Mouse (Mus musculus): Measurements from ENCODE around the gene Pdxp. TPM values are rescaled to one million over a fixed set of nuclear protein-coding genes. Genes with fewer than 3 reads are reported as not detected.

Pdxp gene
- polyA plus RNA-seq, 1 experiment from 2014 or later = 25.7 TPM

DNA sequence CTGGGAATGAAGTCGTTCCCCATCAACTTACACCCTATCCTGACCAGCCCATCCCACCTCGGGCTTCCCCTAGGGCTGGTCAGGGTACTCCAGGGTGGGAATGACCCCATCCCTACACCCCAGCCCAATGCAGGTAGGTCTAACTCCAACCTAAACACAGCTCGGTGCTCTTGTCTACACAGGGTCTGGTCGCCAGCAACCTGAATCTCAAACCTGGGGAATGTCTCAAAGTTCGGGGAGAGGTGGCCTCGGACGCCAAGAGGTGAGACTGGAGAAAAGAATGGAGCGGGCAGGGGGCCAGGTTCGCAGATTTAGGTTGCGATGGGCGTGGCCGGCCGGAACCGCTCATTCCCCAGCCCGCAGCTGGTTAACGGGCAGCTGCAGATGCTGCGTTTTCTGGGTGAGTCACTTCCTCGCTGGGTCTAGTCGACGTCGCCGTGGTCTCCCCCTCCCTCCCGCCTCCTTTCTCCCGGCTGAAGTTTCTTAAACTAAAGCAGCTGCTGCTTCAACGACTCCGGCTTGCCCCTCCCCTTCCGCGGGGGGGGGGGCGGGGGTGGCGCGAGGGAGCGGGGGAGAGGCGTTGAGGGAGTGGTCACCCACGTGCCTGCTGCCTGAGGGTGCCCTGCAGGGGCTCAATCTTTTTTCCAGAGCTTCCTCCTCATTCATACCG, 14.2 kb downstream of the Pdxp start:
- no peaks in the 10 kb centered on the region for H3K27me3 ChIP-seq (ENCODE audit: control insufficient read depth, insufficient read depth, low read length)
- peaks cover 34% of the 10 kb centered on the region for H3K4me1 ChIP-seq (ENCODE audit: control insufficient read depth, insufficient read depth, low read length)
- H3K4me2 ChIP-seq = peak overlapping the region; percentile 88
- H3K36me3 ChIP-seq (ENCODE audit: control insufficient read depth, insufficient read depth, low read length) = 0 out of 2 replicates have a peak, but pooled peaks cover 2% of the 10 kb centered on the region
- under 1% methylated on average over 29 of the region's 35 CpGs for WGBS (ENCODE audit: insufficient replicate concordance)
- peak overlapping the region; percentile 52 for H3K4me3 ChIP-seq (ENCODE audit: low read depth, low read length)
- no peaks in the 10 kb centered on the region for H3K9me3 ChIP-seq (replicated peaks; ENCODE audit: control insufficient read depth, low read length)
- 0 out of 2 replicates have a peak, but pooled peaks have one; percentile 16 for ATAC-seq (replicated peaks; ENCODE audit: insufficient number of reproducible peaks, low FRiP score, low TSS enrichment)
- H3K9ac ChIP-seq (ENCODE audit: low read depth, low read length) = peak overlapping the region; percentile 68
- H3K27ac ChIP-seq (ENCODE audit: low read depth, low read length) = peak overlapping the region; percentile 91

DNA sequence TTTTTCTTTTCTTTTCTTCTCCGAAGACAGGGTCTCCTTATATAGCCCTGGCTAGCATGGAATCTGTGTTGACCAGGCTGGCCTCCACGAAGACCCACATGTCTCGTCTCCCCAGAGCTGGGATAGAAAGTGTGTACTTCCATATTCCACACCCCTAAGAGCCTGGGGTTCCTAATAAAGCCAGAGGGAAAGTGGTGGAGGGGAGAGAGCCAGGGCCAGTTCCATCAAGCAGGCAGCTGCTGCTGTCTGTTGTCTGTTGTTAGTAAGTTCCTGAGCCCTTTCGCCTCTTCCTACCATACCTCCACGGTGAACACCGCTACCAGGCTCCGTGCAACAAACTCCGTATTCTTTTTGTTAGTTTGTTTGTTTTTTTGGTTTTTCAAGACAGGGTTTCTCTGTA, 14.8 kb downstream of the Pdxp start:
- H3K9ac ChIP-seq (ENCODE audit: low read depth, low read length) = peak overlapping the region; percentile 68
- WGBS (ENCODE audit: insufficient replicate concordance) = 46% methylated on average over 8 of the region's 8 CpGs

GRCm38 (mm10) chr15:78930192-78930706, 16.5 kb downstream of the Pdxp start:
- 0 out of 2 replicates have a peak, but pooled peaks cover 2% of the 10 kb centered on the region for H3K36me3 ChIP-seq (ENCODE audit: control insufficient read depth, insufficient read depth, low read length)
- 90% methylated on average over 6 of the region's 6 CpGs for WGBS (ENCODE audit: insufficient replicate concordance)
- H3K9ac ChIP-seq (ENCODE audit: low read depth, low read length) = no peak overlapping the region
- no peak for ATAC-seq (replicated peaks; ENCODE audit: insufficient number of reproducible peaks, low FRiP score, low TSS enrichment)
- H3K4me2 ChIP-seq = no peak overlapping the region
- no peaks in the 10 kb centered on the region for H3K9me3 ChIP-seq (replicated peaks; ENCODE audit: control insufficient read depth, low read length)
- H3K27ac ChIP-seq (ENCODE audit: low read depth, low read length) = no peak overlapping the region
- H3K27me3 ChIP-seq (ENCODE audit: control insufficient read depth, insufficient read depth, low read length) = no peaks in the 10 kb centered on the region
- H3K4me1 ChIP-seq (ENCODE audit: control insufficient read depth, insufficient read depth, low read length) = peaks cover 31% of the 10 kb centered on the region
- no peak overlapping the region for H3K4me3 ChIP-seq (ENCODE audit: low read depth, low read length)

More for the DNA sequence above, 14.8 kb downstream of the Pdxp start:
- Histone ChIP-seq H3K4me1 (ENCODE audit: control insufficient read depth, insufficient read depth, low read length) (peaks cover 34% of the 10 kb centered on the region), H3K27ac (ENCODE audit: low read depth, low read length) (peak overlapping the region; percentile 91; the same call in 1 of the 2 replicates), H3K4me2 (peak overlapping the region; percentile 88), H3K9me3 (replicated peaks; ENCODE audit: control insufficient read depth, low read length) (no peaks in the 10 kb centered on the region), H3K27me3 (ENCODE audit: control insufficient read depth, insufficient read depth, low read length) (no peaks in the 10 kb centered on the region), H3K4me3 (ENCODE audit: low read depth, low read length) (peak overlapping the region; percentile 52), H3K36me3 (ENCODE audit: control insufficient read depth, insufficient read depth, low read length) (0 out of 2 replicates have a peak, but pooled peaks cover 2% of the 10 kb centered on the region)
- no peak for ATAC-seq (replicated peaks; ENCODE audit: insufficient number of reproducible peaks, low FRiP score, low TSS enrichment)

GRCm38 (mm10) chr15:78930801-78931426, 17.2 kb downstream of the Pdxp start:
- Histone ChIP-seq H3K27me3 (ENCODE audit: control insufficient read depth, insufficient read depth, low read length) (no peaks in the 10 kb centered on the region), H3K9ac (ENCODE audit: low read depth, low read length) (no peak overlapping the region), H3K27ac (ENCODE audit: low read depth, low read length) (no peak overlapping the region), H3K4me1 (ENCODE audit: control insufficient read depth, insufficient read depth, low read length) (peaks cover 27% of the 10 kb centered on the region), H3K9me3 (replicated peaks; ENCODE audit: control insufficient read depth, low read length) (no peaks in the 10 kb centered on the region), H3K4me2 (no peak overlapping the region), H3K36me3 (ENCODE audit: control insufficient read depth, insufficient read depth, low read length) (0 out of 2 replicates have a peak, but pooled peaks cover 2% of the 10 kb centered on the region), H3K4me3 (ENCODE audit: low read depth, low read length) (no peak overlapping the region)
- no peak for ATAC-seq (replicated peaks; ENCODE audit: insufficient number of reproducible peaks, low FRiP score, low TSS enrichment)
- 82% methylated on average over 7 of the region's 7 CpGs for WGBS (ENCODE audit: insufficient replicate concordance)

- Histone ChIP-seq H3K4me2 (no peak overlapping the region), H3K9ac (ENCODE audit: low read depth, low read length) (no peak overlapping the region), H3K4me3 (ENCODE audit: low read depth, low read length) (no peak overlapping the region), H3K4me1 (ENCODE audit: control insufficient read depth, insufficient read depth, low read length) (peaks cover 26% of the 10 kb centered on the region), H3K36me3 (ENCODE audit: control insufficient read depth, insufficient read depth, low read length) (0 out of 2 replicates have a peak, but pooled peaks cover 2% of the 10 kb centered on the region), H3K27me3 (ENCODE audit: control insufficient read depth, insufficient read depth, low read length) (no peaks in the 10 kb centered on the region), H3K27ac (ENCODE audit: low read depth, low read length) (no peak overlapping the region), H3K9me3 (replicated peaks; ENCODE audit: control insufficient read depth, low read length) (no peaks in the 10 kb centered on the region)
- no peak for ATAC-seq (replicated peaks; ENCODE audit: insufficient number of reproducible peaks, low FRiP score, low TSS enrichment)
- WGBS (ENCODE audit: insufficient replicate concordance) = 17% methylated on average over 3 of the region's 3 CpGs
Observed at GRCm38 (mm10) chr15:78931577-78931976, 17.9 kb downstream of the Pdxp start.

GRCm38 (mm10) chr15:78934784-78935320, 21.1 kb downstream of the Pdxp start, which contains the start of gene Nol12:
Gene Nol12, plus strand, starts transcription at chr15:78934933.
- Histone ChIP-seq H3K4me1 (ENCODE audit: control insufficient read depth, insufficient read depth, low read length) (peaks cover 9% of the 10 kb centered on the region; the same call in 1 of the 2 replicates), H3K27me3 (ENCODE audit: control insufficient read depth, insufficient read depth, low read length) (no peaks in the 10 kb centered on the region), H3K27ac (ENCODE audit: low read depth, low read length) (peak within 1 kb of the TSS; percentile 54), H3K9me3 (replicated peaks; ENCODE audit: control insufficient read depth, low read length) (no peaks in the 10 kb centered on the region), H3K4me3 (ENCODE audit: low read depth, low read length) (peak within 1 kb of the TSS; percentile 74), H3K36me3 (ENCODE audit: control insufficient read depth, insufficient read depth, low read length) (peaks cover 13% of the 10 kb centered on the region), H3K9ac (ENCODE audit: low read depth, low read length) (peak within 1 kb of the TSS; percentile 70), H3K4me2 (peak within 1 kb of the TSS; percentile 71)
- peak; percentile 72 for ATAC-seq (replicated peaks; ENCODE audit: insufficient number of reproducible peaks, low FRiP score, low TSS enrichment)
- WGBS (ENCODE audit: insufficient replicate concordance) = under 1% methylated on average over 42 of the region's 42 CpGs

- H3K4me2 ChIP-seq = peak overlapping the region; percentile 71
- no peak overlapping the region for H3K27ac ChIP-seq (ENCODE audit: low read depth, low read length)
- H3K4me3 ChIP-seq (ENCODE audit: low read depth, low read length) = 0 out of 2 replicates have a peak overlapping the region, but pooled peaks have one; percentile 74
- H3K4me1 ChIP-seq (ENCODE audit: control insufficient read depth, insufficient read depth, low read length) = peaks cover 9% of the 10 kb centered on the region; the same call in 1 of the 2 replicates
- no peaks in the 10 kb centered on the region for H3K9me3 ChIP-seq (replicated peaks; ENCODE audit: control insufficient read depth, low read length)
- ATAC-seq (replicated peaks; ENCODE audit: insufficient number of reproducible peaks, low FRiP score, low TSS enrichment) = 0 out of 2 replicates have a peak, but pooled peaks have one; percentile 22
- 86% methylated on average over 12 of the region's 12 CpGs for WGBS (ENCODE audit: insufficient replicate concordance)
- H3K27me3 ChIP-seq (ENCODE audit: control insufficient read depth, insufficient read depth, low read length) = no peaks in the 10 kb centered on the region
- peaks cover 21% of the 10 kb centered on the region for H3K36me3 ChIP-seq (ENCODE audit: control insufficient read depth, insufficient read depth, low read length)
- no peak overlapping the region for H3K9ac ChIP-seq (ENCODE audit: low read depth, low read length)
Observed at GRCm38 (mm10) chr15:78936403-78936802, 22.7 kb downstream of the Pdxp start.

- no peak; the same call in 1 of the 2 replicates for ATAC-seq (replicated peaks; ENCODE audit: insufficient number of reproducible peaks, low FRiP score, low TSS enrichment)
- no peaks in the 10 kb centered on the region for H3K9me3 ChIP-seq (replicated peaks; ENCODE audit: control insufficient read depth, low read length)
- H3K4me3 ChIP-seq (ENCODE audit: low read depth, low read length) = no peak overlapping the region
- peaks cover 21% of the 10 kb centered on the region for H3K36me3 ChIP-seq (ENCODE audit: control insufficient read depth, insufficient read depth, low read length)
- WGBS (ENCODE audit: insufficient replicate concordance) = 90% methylated on average over 10 of the region's 10 CpGs
- no peak overlapping the region for H3K9ac ChIP-seq (ENCODE audit: low read depth, low read length)
- no peak overlapping the region for H3K27ac ChIP-seq (ENCODE audit: low read depth, low read length)
- no peak overlapping the region for H3K4me2 ChIP-seq
- H3K4me1 ChIP-seq (ENCODE audit: control insufficient read depth, insufficient read depth, low read length) = peaks cover 9% of the 10 kb centered on the region
- H3K27me3 ChIP-seq (ENCODE audit: control insufficient read depth, insufficient read depth, low read length) = no peaks in the 10 kb centered on the region
Observed at GRCm38 (mm10) chr15:78937311-78937710, 23.6 kb downstream of the Pdxp start.

All from heart, embryonic 11.5 days (tissue).